Mouse (Mus musculus): ENCODE measurements around the gene Furin.

DNA sequence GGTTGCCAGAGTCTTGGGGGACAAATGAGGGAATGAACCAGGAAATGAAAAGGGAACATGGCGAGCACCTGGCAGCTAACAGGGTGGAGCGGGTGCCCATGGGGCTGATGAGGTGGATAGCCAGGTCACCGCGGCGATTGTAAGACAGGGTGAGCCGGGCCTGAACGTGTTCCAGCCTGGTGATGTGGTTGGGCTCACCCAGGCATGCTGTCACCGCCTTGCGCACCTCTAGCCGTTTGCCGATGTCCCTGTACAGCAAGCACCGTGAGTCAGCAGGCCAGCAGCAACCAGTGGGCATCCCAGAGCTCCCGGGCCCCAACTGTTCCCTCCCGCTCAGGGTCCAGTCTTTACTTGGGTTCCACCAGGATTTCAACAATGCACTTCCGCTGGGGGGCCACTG lies 13.1 kb downstream of the Furin start:
- no peak for TF ChIP-seq GATA1 (IDR thresholded peaks at IDR 0.05; ENCODE audit: borderline replicate concordance, low read length)
- no peak for TF ChIP-seq FLI1 (IDR thresholded peaks at IDR 0.05; ENCODE audit: low read length)

Data from megakaryocyte, embryonic 14.5 days (primary cell).